Mouse (Mus musculus) heart, adult 2 months (tissue): ENCODE measurements around the gene Mlip.

ENCODE experiments used
- CTCF ChIP-seq: fragments of 200-600 bp; IDR thresholded peaks from 2 replicates; pipeline ENCODE4 v1.8.1; 2022; ENCODE audit warnings: antibody characterized with exemption, mild to moderate bottlenecking, moderate library complexity
- POLR2A ChIP-seq: fragments of 200-500 bp; IDR thresholded peaks from 2 replicates; pipeline ENCODE4 v1.6.1; 2011; ENCODE audit warnings: mild to moderate bottlenecking, low read depth, low read length, control low read depth; ENCODE audit not compliant: insufficient read depth

DNA sequence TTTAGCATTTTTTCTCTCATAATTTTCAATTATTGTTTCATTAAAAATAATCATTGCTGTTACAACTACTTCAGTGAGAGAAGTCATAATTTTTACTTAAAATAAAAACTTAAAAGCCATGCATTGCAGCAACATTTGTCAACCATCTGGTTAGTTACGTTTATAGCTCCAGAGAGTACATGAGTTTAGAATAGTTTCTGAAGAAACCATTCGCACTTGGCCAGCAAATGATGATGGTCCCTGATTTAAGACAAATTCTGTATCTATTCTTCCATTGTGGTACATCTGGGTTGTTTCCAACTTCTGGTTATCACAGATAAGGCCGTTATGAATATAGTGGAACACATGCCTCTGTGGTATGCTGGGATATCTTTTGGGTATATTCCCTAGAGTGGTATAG lies 98.3 kb downstream of the Mlip start:
- TF ChIP-seq CTCF = no peak
- TF ChIP-seq POLR2A = no peak
